Mouse (Mus musculus) embryonic facial prominence, embryonic 11.5 days (tissue): ENCODE data around the gene Ccdc30. TPM values are rescaled to one million over a fixed set of nuclear protein-coding genes. Genes with fewer than 3 reads are reported as not detected.

ENCODE experiments used
- ATAC-seq: fragments of 200-750 bp; cut with Nextera tagmentation; replicated peaks from 2 replicates; pipeline ENCODE4 v1.8.0; 2017; ENCODE audit warnings: low read depth; ENCODE audit not compliant: insufficient number of reproducible peaks, low FRiP score, low TSS enrichment
- DNase-seq: peaks from one replicate; pipeline ENCODE4 v3.0.0-alpha.2; 2015; ENCODE audit warnings: low spot score
- H3K27ac ChIP-seq: fragments of 300-500 bp; sonication (generic); replicated peaks from 2 replicates; pipeline ENCODE4 v1.5.1; 2014; ENCODE audit warnings: mild to moderate bottlenecking, low read depth, low read length, control low read depth
- H3K27me3 ChIP-seq: fragments of 300-500 bp; sonication (generic); 2 replicates; pipeline ENCODE4 v1.6.1; 2014; ENCODE audit warnings: mild to moderate bottlenecking, low read length, moderate library complexity, mixed read lengths; ENCODE audit not compliant: control insufficient read depth, insufficient read depth
- H3K36me3 ChIP-seq: fragments of 300-500 bp; sonication (generic); replicated peaks from 2 replicates; pipeline ENCODE4 v1.6.1; 2014; ENCODE audit warnings: low read depth, mild to moderate bottlenecking, low read length, moderate library complexity, mixed read lengths; ENCODE audit not compliant: control insufficient read depth, insufficient read depth
- H3K4me1 ChIP-seq: fragments of 300-500 bp; sonication (generic); 2 replicates; pipeline ENCODE4 v1.6.1; 2014; ENCODE audit warnings: low read length, mixed read lengths; ENCODE audit not compliant: control insufficient read depth, insufficient read depth
- H3K4me2 ChIP-seq: fragments of 300-500 bp; sonication (generic); 2 replicates; pipeline ENCODE4 v1.6.1; 2014; ENCODE audit warnings: low read depth, mild to moderate bottlenecking, control low read depth, low read length, moderate library complexity
- H3K4me3 ChIP-seq: fragments of 300-500 bp; sonication (generic); 2 replicates; pipeline ENCODE4 v1.5.1; 2014; ENCODE audit warnings: low read depth, low read length, control low read depth
- H3K9ac ChIP-seq: fragments of 300-500 bp; sonication (generic); replicated peaks from 2 replicates; pipeline ENCODE4 v1.6.1; 2014; ENCODE audit warnings: mild to moderate bottlenecking, control low read depth, low read length
- H3K9me3 ChIP-seq: fragments of 300-500 bp; sonication (generic); replicated peaks from 2 replicates; pipeline ENCODE4 v1.6.1; 2016; ENCODE audit warnings: mild to moderate bottlenecking, low read length, inconsistent platforms, mixed read lengths; ENCODE audit not compliant: control insufficient read depth
- WGBS: fragments of 180-500 bp; shearing (Covaris S2); extraction: QIAGEN DNeasy Blood & Tissue Kit; methylation state at CpG from one replicate; pipeline ENCODE4 v1.1.7; 2014; 5-methylcytosine and 5-hydroxymethylcytosine counted together
- polyA plus RNA-seq: library from polyadenylated mRNA; unstranded; fragments of >200 nt; fragmentation: Nextera tagmentation; extraction: Ambion mirVana; gene quantifications from 2 replicates; pipeline ENCODE4 v1.2.1, GENCODE M21; 2014

The Ccdc30 gene
- polyA plus RNA-seq, 1 experiment from 2014 or later, result 6.7 TPM

DNA sequence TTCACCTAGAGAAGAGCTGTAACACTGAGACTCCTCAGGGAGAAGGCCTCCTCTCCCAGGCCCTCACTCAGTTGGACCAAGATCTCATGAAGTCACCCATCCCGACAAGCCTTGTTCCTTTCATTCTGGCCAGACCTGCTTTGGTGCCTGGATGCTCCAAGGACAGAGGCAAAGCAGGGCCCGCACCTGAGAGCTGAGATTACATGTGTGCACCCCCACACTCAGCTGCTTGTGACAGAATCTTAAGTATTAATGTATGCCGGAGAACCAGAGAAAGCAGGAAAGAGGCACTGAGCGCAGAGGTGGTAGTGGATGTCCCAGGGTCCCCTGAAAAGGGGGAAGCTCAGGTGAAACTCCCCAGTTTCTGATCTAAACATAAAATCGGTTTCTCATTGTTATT lies 37.8 kb upstream of the Ccdc30 start:
- Histone ChIP-seq H3K4me1 (no peaks in the 10 kb centered on the region), H3K4me2 (no peak overlapping the region), H3K4me3 (no peak overlapping the region), H3K27ac (no peak overlapping the region), H3K9ac (no peak overlapping the region), H3K27me3 (no peaks in the 10 kb centered on the region), H3K9me3 (no peaks in the 10 kb centered on the region), H3K36me3 (no peaks in the 10 kb centered on the region)
- WGBS, result 70% methylated on average over 5 of the region's 5 CpGs
- ATAC-seq (no peak), DNase-seq (no peak)

DNA sequence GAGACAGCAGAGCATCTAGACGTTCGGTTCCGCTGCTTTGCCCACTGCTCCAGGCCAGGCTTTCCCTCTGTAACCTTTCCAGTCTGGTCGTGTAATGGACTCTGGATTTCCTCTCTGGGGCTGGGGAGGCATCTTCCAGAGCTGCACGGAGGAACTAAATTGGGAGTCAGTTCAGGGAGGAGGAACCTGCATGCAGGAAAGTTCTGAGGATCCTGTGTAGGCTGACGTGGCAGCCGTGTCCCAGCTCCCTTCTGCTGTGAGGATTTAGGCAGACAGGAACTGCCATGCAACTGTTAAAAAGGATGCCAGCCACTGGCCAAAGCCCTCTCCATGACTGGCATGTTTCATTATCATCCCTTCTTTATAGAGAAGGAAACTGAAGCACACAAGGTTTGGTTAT lies 35.1 kb upstream of the Ccdc30 start:
- Histone ChIP-seq H3K4me2 (no peak overlapping the region), H3K27me3 (no peaks in the 10 kb centered on the region), H3K4me3 (no peak overlapping the region), H3K27ac (no peak overlapping the region), H3K9me3 (no peaks in the 10 kb centered on the region), H3K36me3 (no peaks in the 10 kb centered on the region), H3K4me1 (no peaks in the 10 kb centered on the region), H3K9ac (no peak overlapping the region)
- no peak for ATAC-seq
- DNase-seq, result no peak
- 66% methylated on average over 7 of the region's 7 CpGs for WGBS

DNA sequence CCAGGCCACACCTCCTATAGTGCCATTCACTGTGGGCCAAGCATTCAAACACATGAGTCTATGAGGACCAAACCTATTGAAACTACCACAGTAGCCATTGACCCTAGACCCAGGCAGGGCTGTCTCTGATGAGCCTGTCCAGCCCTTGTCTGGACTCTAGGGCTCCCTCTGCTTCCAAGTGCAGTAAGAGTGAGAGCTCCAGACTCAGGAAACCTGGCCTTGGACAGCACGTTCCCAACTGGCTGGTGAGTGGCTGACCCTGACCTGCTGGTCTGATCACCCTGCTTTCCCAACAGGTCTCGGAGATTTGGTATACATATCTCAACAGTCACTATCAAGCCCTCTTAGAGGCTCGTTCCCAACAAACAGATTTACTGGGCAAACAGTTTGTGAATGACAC lies 32.5 kb upstream of the Ccdc30 start:
- WGBS, result 68% methylated on average over 3 of the region's 3 CpGs
- Histone ChIP-seq H3K4me2 (no peak overlapping the region), H3K4me3 (no peak overlapping the region), H3K27ac (no peak overlapping the region), H3K4me1 (no peaks in the 10 kb centered on the region), H3K36me3 (no peaks in the 10 kb centered on the region), H3K9ac (no peak overlapping the region), H3K9me3 (no peaks in the 10 kb centered on the region), H3K27me3 (no peaks in the 10 kb centered on the region)
- DNase-seq, result no peak
- ATAC-seq, result no peak

DNA sequence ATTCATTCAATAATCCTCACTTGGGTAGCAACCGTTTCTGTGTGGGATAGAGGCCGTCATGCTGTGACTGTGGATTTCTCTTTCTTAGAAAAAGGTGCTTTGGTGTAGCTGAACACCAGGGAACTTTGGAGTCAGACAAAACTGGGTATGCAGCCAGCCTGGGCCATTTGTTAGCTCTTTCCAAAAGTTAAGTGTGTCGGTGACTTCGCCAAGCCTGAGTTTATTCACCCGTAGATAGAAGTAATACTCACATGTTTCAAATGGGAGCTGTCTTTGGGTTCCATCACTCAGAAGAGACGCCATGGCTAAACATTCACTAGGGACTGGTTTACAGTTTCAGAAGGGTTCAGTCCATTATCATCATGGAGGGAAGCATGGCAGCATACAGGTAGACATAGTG lies 31.9 kb upstream of the Ccdc30 start:
- ATAC-seq (no peak), DNase-seq (no peak)
- Histone ChIP-seq H3K4me3 (no peak overlapping the region), H3K4me2 (no peak overlapping the region), H3K9me3 (no peaks in the 10 kb centered on the region), H3K9ac (no peak overlapping the region), H3K36me3 (no peaks in the 10 kb centered on the region), H3K4me1 (no peaks in the 10 kb centered on the region), H3K27me3 (no peaks in the 10 kb centered on the region), H3K27ac (no peak overlapping the region)
- WGBS, result 91% methylated on average over 6 of the region's 6 CpGs

DNA sequence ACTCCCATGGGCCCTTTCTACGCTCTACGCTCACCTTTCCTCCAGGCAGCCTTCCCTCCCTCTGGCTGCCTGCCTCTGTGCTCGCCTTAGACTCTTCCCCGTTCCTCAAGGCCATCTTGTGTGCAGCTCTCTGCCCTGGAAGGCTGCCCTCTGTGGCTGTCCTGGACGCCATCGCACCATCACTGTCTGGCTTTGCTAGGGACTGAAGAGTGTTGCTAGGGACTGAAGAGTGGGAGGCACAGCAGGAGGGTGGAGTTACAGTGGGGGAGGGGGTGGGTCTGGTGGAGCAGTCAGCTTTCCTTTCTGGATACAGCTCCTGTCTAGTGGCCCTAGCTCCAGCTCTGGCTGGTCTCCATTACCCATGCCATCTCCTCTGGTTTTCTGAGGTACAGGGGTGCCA lies 27.2 kb upstream of the Ccdc30 start:
- no peak overlapping the region for H3K27ac ChIP-seq
- no peaks in the 10 kb centered on the region for H3K27me3 ChIP-seq
- ATAC-seq, result 0 out of 2 replicates have a peak, but pooled peaks have one; percentile 44

DNA sequence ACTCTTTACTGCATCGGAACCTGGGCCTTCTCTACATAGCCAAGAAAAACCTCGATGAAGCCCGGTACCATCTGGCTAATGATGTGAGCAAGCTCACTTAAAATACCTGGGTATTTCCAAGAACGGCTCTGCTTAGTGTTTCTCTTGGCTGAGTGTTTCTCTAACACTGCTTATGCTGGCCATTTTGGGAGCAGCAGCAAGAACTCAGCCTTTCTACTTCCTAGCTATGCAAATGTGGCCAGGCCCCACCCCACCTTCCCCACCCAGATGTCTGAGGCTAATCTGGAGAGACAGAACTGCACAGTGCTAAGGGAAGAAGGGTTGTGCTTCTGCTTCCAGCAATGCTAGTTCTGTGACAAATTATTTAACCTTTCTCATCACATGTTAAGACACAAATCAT lies 26.5 kb upstream of the Ccdc30 start:
- Histone ChIP-seq H3K9ac (no peak overlapping the region), H3K27me3 (no peaks in the 10 kb centered on the region), H3K4me3 (no peak overlapping the region), H3K9me3 (no peaks in the 10 kb centered on the region), H3K4me1 (no peaks in the 10 kb centered on the region), H3K36me3 (no peaks in the 10 kb centered on the region), H3K4me2 (no peak overlapping the region), H3K27ac (no peak overlapping the region)
- DNase-seq (no peak), ATAC-seq (no peak)
- WGBS, result 94% methylated on average over 4 of the region's 4 CpGs

More for the DNA sequence above, 27.2 kb upstream of the Ccdc30 start:
- Histone ChIP-seq H3K36me3 (no peaks in the 10 kb centered on the region), H3K4me1 (no peaks in the 10 kb centered on the region), H3K9ac (no peak overlapping the region; the same call in 1 of the 2 replicates), H3K9me3 (no peaks in the 10 kb centered on the region), H3K4me3 (no peak overlapping the region), H3K4me2 (no peak overlapping the region)
- DNase-seq, result no peak
- WGBS, result 24% methylated on average over 6 of the region's 6 CpGs

DNA sequence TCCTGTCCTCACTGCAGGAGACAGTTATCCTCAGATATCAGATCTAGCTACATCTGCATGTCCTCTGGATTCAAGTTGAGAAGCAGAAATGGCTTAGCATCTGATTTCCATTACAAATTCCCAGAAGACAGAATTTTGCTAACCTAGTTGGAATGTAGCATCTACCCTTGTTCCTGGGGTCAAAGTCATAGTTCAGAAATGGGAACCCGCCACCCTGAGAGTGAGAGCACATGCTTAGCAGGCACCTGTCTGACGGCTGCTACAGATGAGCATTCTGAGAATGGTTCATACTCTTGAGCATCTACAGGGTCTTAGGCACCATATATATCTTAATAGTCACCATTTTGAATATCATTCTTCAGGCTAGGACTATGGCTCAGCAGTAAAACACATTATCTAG lies 22.6 kb upstream of the Ccdc30 start:
- Histone ChIP-seq H3K27me3 (no peaks in the 10 kb centered on the region), H3K4me2 (no peak overlapping the region), H3K36me3 (no peaks in the 10 kb centered on the region), H3K9ac (no peak overlapping the region), H3K4me1 (no peaks in the 10 kb centered on the region), H3K4me3 (no peak overlapping the region), H3K27ac (no peak overlapping the region), H3K9me3 (0 out of 2 replicates have a peak, but pooled peaks cover 4% of the 10 kb centered on the region)
- ATAC-seq (no peak), DNase-seq (no peak)
- 81% methylated on average over 2 of the region's 2 CpGs for WGBS

DNA sequence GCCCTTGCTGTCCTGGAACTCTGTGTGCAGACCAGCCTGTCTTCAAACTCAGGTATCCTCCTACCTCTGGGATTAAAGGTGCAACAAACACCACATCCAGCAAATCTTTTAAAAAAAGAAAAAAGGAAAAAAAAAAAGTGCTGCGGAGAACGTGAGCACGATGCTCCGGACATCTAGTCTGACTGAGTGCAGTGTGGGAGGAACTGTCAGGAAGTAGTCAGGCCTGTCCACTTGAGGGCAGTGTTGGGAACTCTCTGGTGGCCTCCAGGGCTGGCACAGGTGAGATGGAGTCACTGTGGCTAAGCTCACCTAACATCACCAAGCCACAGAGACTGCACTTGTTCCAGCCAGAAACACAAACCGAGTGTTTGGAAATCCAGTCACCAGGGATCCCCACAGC lies 15.4 kb upstream of the Ccdc30 start:
- Histone ChIP-seq H3K4me3 (no peak overlapping the region), H3K4me2 (no peak overlapping the region), H3K27ac (no peak overlapping the region), H3K4me1 (no peaks in the 10 kb centered on the region), H3K9me3 (0 out of 2 replicates have a peak, but pooled peaks cover 2% of the 10 kb centered on the region), H3K36me3 (no peaks in the 10 kb centered on the region), H3K9ac (no peak overlapping the region), H3K27me3 (no peaks in the 10 kb centered on the region)
- 31% methylated on average over 5 of the region's 5 CpGs for WGBS
- DNase-seq (peak; percentile 45), ATAC-seq (no peak)
